20 mouse cellular contexts compared by ENCODE assay signal in genomic region chr12:85702166-85703055, GRCm38 (mm10). TPM values are rescaled to one million over a fixed set of nuclear protein-coding genes. Genes with fewer than 3 reads are reported as not detected.
DNase-seq lines count a peak whose midpoint lies in the region; TF ChIP-seq lines count a peak whose summit lies in the region.
"Had no signal": no experiment of that assay in that cellular context is flagged by ENCODE, and none has a peak within 500 bp of the region (broad histone marks: within the 10 kb centered on the region; RNA-seq: fewer than 3 reads in every experiment).

No protein-coding gene starts in this region.

- H3K4me2 ChIP-seq in CH12.LX (ENCODE audit: insufficient read depth, low read depth, poor library complexity, severe bottlenecking) = peak overlapping the region; percentile 2; the same call in 1 of the 2 replicates
- H3K4me2 ChIP-seq: embryonic facial prominence, embryonic 13.5 days; embryonic facial prominence, embryonic 15.5 days; forebrain, embryonic 12.5 days had no signal

- no peak overlapping the region for H3K4me3 ChIP-seq in heart, embryonic 10.5 days
- no peak overlapping the region for H3K4me3 ChIP-seq in heart, adult 2 months
- no peak overlapping the region for H3K4me3 ChIP-seq in CH12.LX (replicated peaks in 1 of 3; ENCODE audit: low read depth in 2 of 3, low read length in 2 of 3, poor library complexity in 1 of 3)
- H3K4me3 ChIP-seq: embryonic facial prominence, embryonic 13.5 days; embryonic facial prominence, embryonic 15.5 days; erythroblast, embryonic 14.5 days; forebrain, embryonic 10.5 days; forebrain, embryonic 12.5 days had no signal

- no peak overlapping the region for H3K9ac ChIP-seq in heart, adult 2 months (ENCODE audit: low read depth, low read length)
- no peak overlapping the region for H3K9ac ChIP-seq in CH12.LX (ENCODE audit: insufficient read depth, low read depth)
- H3K9ac ChIP-seq: embryonic facial prominence, embryonic 13.5 days; embryonic facial prominence, embryonic 15.5 days; forebrain, embryonic 12.5 days had no signal

- intact Hi-C loops in heart, adult 2 months (cut with DNase I) = no loop called here

- no peaks in the 10 kb centered on the region for H3K9me3 ChIP-seq in heart, embryonic 10.5 days
- no peaks in the 10 kb centered on the region for H3K9me3 ChIP-seq in CH12.LX (replicated peaks; ENCODE audit: low read length)
- H3K9me3 ChIP-seq: embryonic facial prominence, embryonic 13.5 days; embryonic facial prominence, embryonic 15.5 days; forebrain, embryonic 10.5 days; forebrain, embryonic 12.5 days had no signal

- TF ChIP-seq POLR2A in heart, adult 2 months (IDR thresholded peaks at IDR 0.05; ENCODE audit: insufficient read depth, low read depth, low read length) = no peak
- TF ChIP-seq POLR2A in CH12.LX (IDR thresholded peaks at IDR 0.05; ENCODE audit: low read depth, low read length) = no peak

- H3K4me1 ChIP-seq in heart, embryonic 10.5 days = peaks cover 28% of the 10 kb centered on the region
- peaks cover 9% of the 10 kb centered on the region for H3K4me1 ChIP-seq in heart, adult 2 months (ENCODE audit: control insufficient read depth, insufficient read depth, low read length)
- peaks cover 38 to 78% of the 10 kb centered on the region in 2 experiments for H3K4me1 ChIP-seq in CH12.LX (ENCODE audit: control insufficient read depth in 1 of 2, insufficient read depth in 2 of 2)

- TF ChIP-seq EP300 in heart, adult 2 months (IDR thresholded peaks at IDR 0.05; ENCODE audit: insufficient read depth, low read depth, low read length) = no peak
- TF ChIP-seq EP300 in CH12.LX (IDR thresholded peaks at IDR 0.05; ENCODE audit: low read length) = peak; percentile 50; the same call in 1 of the 2 replicates

- H3K27ac ChIP-seq in heart, embryonic 10.5 days = no peak overlapping the region; the same call in 1 of the 2 replicates
- H3K27ac ChIP-seq in heart, adult 2 months = no peak overlapping the region
- peak overlapping the region; percentile 99 for H3K27ac ChIP-seq in CH12.LX (ENCODE audit: insufficient read depth, low read depth)
- H3K27ac ChIP-seq: embryonic facial prominence, embryonic 13.5 days; embryonic facial prominence, embryonic 15.5 days; forebrain, embryonic 10.5 days; forebrain, embryonic 12.5 days had no signal

- 76% methylated on average over 15 of the region's 15 CpGs for WGBS in heart, embryonic 10.5 days
- WGBS in heart, adult 2 months = 80% methylated on average over 15 of the region's 15 CpGs

- no peaks in the 10 kb centered on the region for H3K79me2 ChIP-seq in heart, adult 2 months (replicated peaks; ENCODE audit: control insufficient read depth, insufficient read depth, low read length)
- peaks cover 7% of the 10 kb centered on the region for H3K79me2 ChIP-seq in CH12.LX (replicated peaks; ENCODE audit: control insufficient read depth, extremely low read depth, insufficient read depth, poor library complexity, severe bottlenecking)

- dilution Hi-C loops in CH12.LX (cut with MboI; ENCODE audit: extremely low pct_ligation_motif_present, extremely low pct_unique_long_range_greater_than_20kb, low sequenced_read_pairs) = no loop called here

- DNase-seq in heart, embryonic 10.5 days (ENCODE audit: low spot score) = peak; percentile 68
- DNase-seq in heart, adult 2 months = no peak
- DNase-seq in CH12.LX (ENCODE audit: extremely low read depth) = peak; percentile 55
- no peak for DNase-seq in ovary, postnatal 14 days (ENCODE audit: low spot score)
- no peak for DNase-seq in layer of hippocampus, adult 18-20 months (ENCODE audit: low spot score in 2 of 2)
- DNase-seq: adrenal gland, adult 2 months; adrenal gland, postnatal 10 days; adrenal gland, postnatal 25 days; cerebellum, adult 11 months; cerebellum, adult 18-20 months; cerebellum, adult 8-10 months; cerebellum, adult 9-11 months; cerebellum, postnatal 36 days; embryo, embryonic 11 days had no signal

- in situ Hi-C loops in CH12.LX (cut with MboI; ENCODE audit: low pct_ligation_motif_present, low pct_unique_long_range_greater_than_20kb, low sequenced_read_pairs) = no loop called here

- TF ChIP-seq RAD21 in CH12.LX (IDR thresholded peaks at IDR 0.05; ENCODE audit: low read depth, low read length) = no peak

- 0 out of 2 replicates have a peak, but pooled peaks cover under 1% of the 10 kb centered on the region for H3K27me3 ChIP-seq in heart, embryonic 10.5 days (ENCODE audit: insufficient read depth, poor library complexity, severe bottlenecking)
- no peaks in the 10 kb centered on the region for H3K27me3 ChIP-seq in heart, adult 2 months (ENCODE audit: control insufficient read depth, insufficient read depth, low read length)
- no peaks in the 10 kb centered on the region for H3K27me3 ChIP-seq in CH12.LX (replicated peaks)

- no peaks in the 10 kb centered on the region for H3K36me3 ChIP-seq in heart, embryonic 10.5 days
- H3K36me3 ChIP-seq in heart, adult 2 months (ENCODE audit: control insufficient read depth, insufficient read depth, low read length) = no peaks in the 10 kb centered on the region
- peaks cover 19 to 54% of the 10 kb centered on the region in 2 experiments for H3K36me3 ChIP-seq in CH12.LX (replicated peaks in 1 of 2; ENCODE audit: control insufficient read depth in 1 of 2, insufficient read depth in 1 of 2, low read length in 1 of 2)
- H3K36me3 ChIP-seq: embryonic facial prominence, embryonic 13.5 days; embryonic facial prominence, embryonic 15.5 days; forebrain, embryonic 10.5 days; forebrain, embryonic 12.5 days had no signal

- no peak for TF ChIP-seq CTCF in heart, adult 2 months (IDR thresholded peaks at IDR 0.05)
- TF ChIP-seq CTCF in CH12.LX (conservative IDR thresholded peaks at IDR 0.05 in 1 of 2, IDR thresholded peaks at IDR 0.05 in 1 of 2; ENCODE audit: low read depth in 2 of 2, low read length in 2 of 2) = no peak

TF ChIP-seq in CH12.LX, 34 proteins besides CTCF, POLR2A, EP300 and RAD21 (continues in another document):
- TF ChIP-seq PAX5 (IDR thresholded peaks at IDR 0.05; ENCODE audit: low read length) (no peak), NELFE (IDR thresholded peaks at IDR 0.05; ENCODE audit: low read depth, low read length) (no peak), MAX (IDR thresholded peaks at IDR 0.05; ENCODE audit: low read length) (no peak; the same call in none of the 2 replicates), ZC3H11A (IDR thresholded peaks at IDR 0.05; ENCODE audit: low read depth, low read length) (no peak), TBP (conservative IDR thresholded peaks at IDR 0.05; ENCODE audit: low read depth, low read length) (no peak), BHLHE40 (IDR thresholded peaks at IDR 0.05; ENCODE audit: low read depth, low read length) (peak; percentile 59; the same call in 1 of the 2 replicates), POLR2AphosphoS2 (IDR thresholded peaks at IDR 0.05; ENCODE audit: low read depth, low read length) (no peak), MYC (IDR thresholded peaks at IDR 0.05; ENCODE audit: low read depth, low read length) (0 out of 2 replicates have a peak, but pooled peaks have one; percentile 26), JUND (conservative IDR thresholded peaks at IDR 0.05; ENCODE audit: low read depth, low read length) (no peak), NRF1 (IDR thresholded peaks at IDR 0.05; ENCODE audit: low read depth, low read length) (0 out of 2 replicates have a peak, but pooled peaks have one; percentile 38), HCFC1 (IDR thresholded peaks at IDR 0.05; ENCODE audit: low read depth, low read length) (peak; percentile 22; the same call in 1 of the 2 replicates), ETS1 (conservative IDR thresholded peaks at IDR 0.05; ENCODE audit: low read depth, low read length) (peak; percentile 81), KAT2A (IDR thresholded peaks at IDR 0.05; ENCODE audit: insufficient replicate concordance, low read length) (0 out of 2 replicates have a peak, but pooled peaks have one; percentile 21), RCOR1 (conservative IDR thresholded peaks at IDR 0.05; ENCODE audit: low read depth, low read length) (peak; percentile 57; the same call in 1 of the 2 replicates), SIN3A (IDR thresholded peaks at IDR 0.05; ENCODE audit: low read length) (no peak), ZMIZ1 (IDR thresholded peaks at IDR 0.05; ENCODE audit: low read depth, low read length) (peak; percentile 38; the same call in 1 of the 2 replicates), ZNF384 (IDR thresholded peaks at IDR 0.05; ENCODE audit: low read depth, low read length) (no peak), USF1 (IDR thresholded peaks at IDR 0.05; ENCODE audit: low read depth, low read length) (no peak), USF2 (conservative IDR thresholded peaks at IDR 0.05; ENCODE audit: low read depth, low read length) (no peak), JUN (IDR thresholded peaks at IDR 0.05; ENCODE audit: insufficient read depth, low read depth, low read length) (no peak), GABPA (IDR thresholded peaks at IDR 0.05; ENCODE audit: insufficient replicate concordance, low read depth, low read length) (no peak), CHD2 (IDR thresholded peaks at IDR 0.05; ENCODE audit: low read length) (peak; percentile 35; the same call in 1 of the 2 replicates), MXI1 (IDR thresholded peaks at IDR 0.05; ENCODE audit: low read depth, low read length) (peak; percentile 50; the same call in 1 of the 2 replicates), TCF12 (IDR thresholded peaks at IDR 0.05; ENCODE audit: low read depth, low read length) (peak; percentile 56; the same call in 1 of the 2 replicates), MAFK (IDR thresholded peaks at IDR 0.05; ENCODE audit: insufficient replicate concordance, low read length) (0 out of 2 replicates have a peak, but pooled peaks have one; percentile 52), MAZ (IDR thresholded peaks at IDR 0.05; ENCODE audit: low read depth, low read length) (no peak)

RNA-seq across cellular contexts. Expression of gene Batf, which starts 15.9 kb away (rescaled TPM):
- 4.7 and 7.1 TPM in 2 replicates for polyA plus RNA-seq in heart, embryonic 10.5 days (2016; fragmentation: Nextera tagmentation; extraction: Ambion mirVana)
- 1 to 10 TPM; 1.0 to 1.6 TPM for total RNA-seq in heart, adult 2 months (2021)
- polyA plus RNA-seq in heart, adult 2 months (2012; rRNA removed) = 1.0 and 1.8 TPM in 2 replicates
- total RNA-seq in CH12.LX (2012; rRNA removed) (137 and 141 TPM in 2 replicates), CH12.LX (2014; rRNA removed) (128 and 142 TPM in 2 replicates)
- polyA plus RNA-seq in CH12.LX (2012; ENCODE audit: insufficient read length, low read depth) = 89.2 and 104 TPM in 2 replicates
- total RNA-seq in layer of hippocampus, adult 18-20 months (2021) = under 1 TPM; 0.35 to 0.36 TPM
- total RNA-seq: adrenal gland, postnatal 25 days had no signal

RNA-seq across cellular contexts. Expression of gene Flvcr2, which starts 43.9 kb away (rescaled TPM):
- 4.9 and 7.8 TPM in 2 replicates for polyA plus RNA-seq in heart, embryonic 10.5 days (2016; fragmentation: Nextera tagmentation; extraction: Ambion mirVana)
- total RNA-seq in heart, adult 2 months (2021) = 1 to 10 TPM; 2.0 to 2.1 TPM
- polyA plus RNA-seq in heart, adult 2 months (2012; rRNA removed) = 3.4 and 6.5 TPM in 2 replicates
- total RNA-seq in CH12.LX (2012; rRNA removed) = 0.04 TPM in 1 of 2 replicates, not detected in the other
- not detected in 2 replicates for total RNA-seq in CH12.LX (2014; rRNA removed)
- polyA plus RNA-seq in CH12.LX (2012; ENCODE audit: insufficient read length, low read depth) = 0.14 and 0.17 TPM in 2 replicates
- total RNA-seq in layer of hippocampus, adult 18-20 months (2021) = 1 to 10 TPM; 1.4 to 1.5 TPM
- total RNA-seq: MEL had no signal
- polyA plus RNA-seq: erythroblast, embryonic 14.5 days had no signal

Comparison
In these comparisons a context has a peak if more than half of its experiments do, and no peak if none do; other contexts are left out.
1. DNase-seq: peak in heart, embryonic 10.5 days (single experiment) and CH12.LX (single experiment); none in heart, adult 2 months (0 of 2), ovary, postnatal 14 days (single experiment) and layer of hippocampus, adult 18-20 months (0 of 2).
2. RNA of gene Batf, which starts 15.9 kb away (total RNA-seq): 128 to 142 TPM in CH12.LX; 1.0 to 1.6 TPM in heart, adult 2 months and 0.35 to 0.36 TPM in layer of hippocampus, adult 18-20 months; every median in the first group is over 10 times any median in the second.